Mouse (Mus musculus): ENCODE results near the gene Ccni.

DNA sequence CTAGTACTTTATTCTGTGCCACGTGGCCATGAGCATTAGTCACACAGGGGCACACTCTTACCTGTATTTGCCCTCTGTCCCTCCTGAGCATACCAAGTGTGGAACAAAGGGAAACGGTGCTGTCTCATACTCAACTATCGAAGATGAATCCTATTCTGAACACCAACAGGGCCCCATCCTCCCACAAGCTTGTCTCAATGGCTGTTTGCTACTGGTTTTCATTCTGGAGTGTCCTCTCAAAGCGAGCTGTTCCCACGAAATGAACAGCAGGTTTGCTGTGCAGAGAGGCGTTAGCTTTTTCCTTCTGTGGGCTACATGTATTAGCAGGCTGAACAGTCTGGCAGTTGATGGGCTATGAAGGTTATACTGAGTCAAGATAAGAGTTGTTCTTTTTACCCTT is 27.7 kb downstream of the Ccni start:
- no peak for TF ChIP-seq CTCF (IDR thresholded peaks at IDR 0.05; ENCODE audit: control insufficient read depth, insufficient read depth, insufficient replicate concordance, low read depth, low read length)
- no peak for TF ChIP-seq POLR2A (IDR thresholded peaks at IDR 0.05; ENCODE audit: control insufficient read depth, low read depth, low read length)
